Mouse (Mus musculus): ENCODE results near the gene Slc6a14.

Slc6a14 gene

GRCm38 (mm10) chrX:21714829-21715228, at the start of gene Slc6a14:
TSS of gene Slc6a14 (plus strand) at chrX:21714896.
- Histone ChIP-seq H3K27me3 (ENCODE audit: insufficient read depth, low read length) (no peaks in the 10 kb centered on the region), H3K4me1 (replicated peaks; ENCODE audit: low read depth, low read length) (no peaks in the 10 kb centered on the region), H3K9me3 (ENCODE audit: low read length) (no peaks in the 10 kb centered on the region), H3K36me3 (ENCODE audit: insufficient read depth, low read length) (no peaks in the 10 kb centered on the region), H3K4me3 (replicated peaks; ENCODE audit: low read length) (no peak within 1 kb of the TSS)
- TF ChIP-seq CTCF (conservative IDR thresholded peaks at IDR 0.05; ENCODE audit: low read length), result no peak
- no peak for TF ChIP-seq POU5F1 (IDR thresholded peaks at IDR 0.05; ENCODE audit: borderline replicate concordance, low read length)
- no peak for TF ChIP-seq NANOG (IDR thresholded peaks at IDR 0.05; ENCODE audit: borderline replicate concordance, low read length)

GRCm38 (mm10) chrX:21670896-21671295, 43.8 kb upstream of the Slc6a14 start:
- Histone ChIP-seq H3K9me3 (ENCODE audit: low read length) (no peaks in the 10 kb centered on the region), H3K4me3 (replicated peaks; ENCODE audit: low read length) (no peak overlapping the region), H3K4me1 (replicated peaks; ENCODE audit: low read depth, low read length) (no peaks in the 10 kb centered on the region), H3K27me3 (ENCODE audit: insufficient read depth, low read length) (no peaks in the 10 kb centered on the region), H3K36me3 (ENCODE audit: insufficient read depth, low read length) (no peaks in the 10 kb centered on the region)
- no peak for TF ChIP-seq CTCF (conservative IDR thresholded peaks at IDR 0.05; ENCODE audit: low read length)
- no peak for TF ChIP-seq NANOG (IDR thresholded peaks at IDR 0.05; ENCODE audit: borderline replicate concordance, low read length)
- no peak for TF ChIP-seq POU5F1 (IDR thresholded peaks at IDR 0.05; ENCODE audit: borderline replicate concordance, low read length)

- no peak overlapping the region for H3K4me3 ChIP-seq (replicated peaks; ENCODE audit: low read length)
- H3K27me3 ChIP-seq (ENCODE audit: insufficient read depth, low read length), result no peaks in the 10 kb centered on the region
- TF ChIP-seq POU5F1 (IDR thresholded peaks at IDR 0.05; ENCODE audit: borderline replicate concordance, low read length) (no peak), CTCF (conservative IDR thresholded peaks at IDR 0.05; ENCODE audit: low read length) (no peak), NANOG (IDR thresholded peaks at IDR 0.05; ENCODE audit: borderline replicate concordance, low read length) (no peak)
- H3K9me3 ChIP-seq (ENCODE audit: low read length), result no peaks in the 10 kb centered on the region
- H3K4me1 ChIP-seq (replicated peaks; ENCODE audit: low read depth, low read length), result no peaks in the 10 kb centered on the region
- no peaks in the 10 kb centered on the region for H3K36me3 ChIP-seq (ENCODE audit: insufficient read depth, low read length)
These were observed 19.5 kb upstream of the Slc6a14 start for GRCm38 (mm10) chrX:21695220-21695619.

GRCm38 (mm10) chrX:21695687-21696086, 19.0 kb upstream of the Slc6a14 start:
- H3K9me3 ChIP-seq (ENCODE audit: low read length), result no peaks in the 10 kb centered on the region
- no peaks in the 10 kb centered on the region for H3K36me3 ChIP-seq (ENCODE audit: insufficient read depth, low read length)
- no peaks in the 10 kb centered on the region for H3K4me1 ChIP-seq (replicated peaks; ENCODE audit: low read depth, low read length)
- no peaks in the 10 kb centered on the region for H3K27me3 ChIP-seq (ENCODE audit: insufficient read depth, low read length)
- TF ChIP-seq POU5F1 (IDR thresholded peaks at IDR 0.05; ENCODE audit: borderline replicate concordance, low read length), result no peak
- TF ChIP-seq CTCF (conservative IDR thresholded peaks at IDR 0.05; ENCODE audit: low read length), result no peak
- TF ChIP-seq NANOG (IDR thresholded peaks at IDR 0.05; ENCODE audit: borderline replicate concordance, low read length), result no peak
- no peak overlapping the region for H3K4me3 ChIP-seq (replicated peaks; ENCODE audit: low read length)

- TF ChIP-seq NANOG (IDR thresholded peaks at IDR 0.05; ENCODE audit: borderline replicate concordance, low read length) (no peak), CTCF (conservative IDR thresholded peaks at IDR 0.05; ENCODE audit: low read length) (no peak), POU5F1 (IDR thresholded peaks at IDR 0.05; ENCODE audit: borderline replicate concordance, low read length) (no peak)
- Histone ChIP-seq H3K36me3 (ENCODE audit: insufficient read depth, low read length) (no peaks in the 10 kb centered on the region), H3K27me3 (ENCODE audit: insufficient read depth, low read length) (no peaks in the 10 kb centered on the region), H3K4me3 (replicated peaks; ENCODE audit: low read length) (no peak overlapping the region), H3K4me1 (replicated peaks; ENCODE audit: low read depth, low read length) (peaks cover 12% of the 10 kb centered on the region), H3K9me3 (ENCODE audit: low read length) (no peaks in the 10 kb centered on the region)
These were observed 13.1 kb upstream of the Slc6a14 start for GRCm38 (mm10) chrX:21701646-21702045.

- no peaks in the 10 kb centered on the region for H3K9me3 ChIP-seq (ENCODE audit: low read length)
- no peaks in the 10 kb centered on the region for H3K27me3 ChIP-seq (ENCODE audit: insufficient read depth, low read length)
- no peaks in the 10 kb centered on the region for H3K36me3 ChIP-seq (ENCODE audit: insufficient read depth, low read length)
- H3K4me1 ChIP-seq (replicated peaks; ENCODE audit: low read depth, low read length), result peaks cover 12% of the 10 kb centered on the region
- H3K4me3 ChIP-seq (replicated peaks; ENCODE audit: low read length), result no peak overlapping the region
- TF ChIP-seq CTCF (conservative IDR thresholded peaks at IDR 0.05; ENCODE audit: low read length) (no peak), POU5F1 (IDR thresholded peaks at IDR 0.05; ENCODE audit: borderline replicate concordance, low read length) (no peak), NANOG (IDR thresholded peaks at IDR 0.05; ENCODE audit: borderline replicate concordance, low read length) (no peak)
These were observed 10.2 kb upstream of the Slc6a14 start for GRCm38 (mm10) chrX:21704470-21704869.

- TF ChIP-seq POU5F1 (IDR thresholded peaks at IDR 0.05; ENCODE audit: borderline replicate concordance, low read length) (no peak), NANOG (IDR thresholded peaks at IDR 0.05; ENCODE audit: borderline replicate concordance, low read length) (no peak), CTCF (conservative IDR thresholded peaks at IDR 0.05; ENCODE audit: low read length) (no peak)
- no peak overlapping the region for H3K4me3 ChIP-seq (replicated peaks; ENCODE audit: low read length)
- H3K36me3 ChIP-seq (ENCODE audit: insufficient read depth, low read length), result no peaks in the 10 kb centered on the region
- H3K9me3 ChIP-seq (ENCODE audit: low read length), result no peaks in the 10 kb centered on the region
- H3K4me1 ChIP-seq (replicated peaks; ENCODE audit: low read depth, low read length), result no peaks in the 10 kb centered on the region
- H3K27me3 ChIP-seq (ENCODE audit: insufficient read depth, low read length), result no peaks in the 10 kb centered on the region
These were observed 597 bp downstream of the Slc6a14 start for GRCm38 (mm10) chrX:21715293-21715692.

GRCm38 (mm10) chrX:21716885-21717284, 2.2 kb downstream of the Slc6a14 start:
- TF ChIP-seq NANOG (IDR thresholded peaks at IDR 0.05; ENCODE audit: borderline replicate concordance, low read length) (no peak), POU5F1 (IDR thresholded peaks at IDR 0.05; ENCODE audit: borderline replicate concordance, low read length) (no peak), CTCF (conservative IDR thresholded peaks at IDR 0.05; ENCODE audit: low read length) (no peak)
- Histone ChIP-seq H3K36me3 (ENCODE audit: insufficient read depth, low read length) (no peaks in the 10 kb centered on the region), H3K27me3 (ENCODE audit: insufficient read depth, low read length) (no peaks in the 10 kb centered on the region), H3K9me3 (ENCODE audit: low read length) (no peaks in the 10 kb centered on the region), H3K4me3 (replicated peaks; ENCODE audit: low read length) (no peak overlapping the region), H3K4me1 (replicated peaks; ENCODE audit: low read depth, low read length) (no peaks in the 10 kb centered on the region)

GRCm38 (mm10) chrX:21744997-21745396, 30.3 kb downstream of the Slc6a14 start, which contains the start of gene Gm28269:
TSS of gene Gm28269 (minus strand) at chrX:21745097.
- no peaks in the 10 kb centered on the region for H3K36me3 ChIP-seq (ENCODE audit: insufficient read depth, low read length)
- H3K27me3 ChIP-seq (ENCODE audit: insufficient read depth, low read length), result no peaks in the 10 kb centered on the region

More at GRCm38 (mm10) chrX:21744997-21745396, 30.3 kb downstream of the Slc6a14 start, which contains the start of gene Gm28269:
- TF ChIP-seq CTCF (conservative IDR thresholded peaks at IDR 0.05; ENCODE audit: low read length), result no peak
- TF ChIP-seq NANOG (IDR thresholded peaks at IDR 0.05; ENCODE audit: borderline replicate concordance, low read length), result no peak
- no peak for TF ChIP-seq POU5F1 (IDR thresholded peaks at IDR 0.05; ENCODE audit: borderline replicate concordance, low read length)
- Histone ChIP-seq H3K4me3 (replicated peaks; ENCODE audit: low read length) (no peak within 1 kb of the TSS), H3K9me3 (ENCODE audit: low read length) (no peaks in the 10 kb centered on the region), H3K4me1 (replicated peaks; ENCODE audit: low read depth, low read length) (no peaks in the 10 kb centered on the region)

All from E14TG2a.4 (cell line).